Mouse (Mus musculus) spleen, adult 2 months (tissue): ENCODE data around the gene Pam. TPM values are rescaled to one million over a fixed set of nuclear protein-coding genes. Genes with fewer than 3 reads are reported as not detected.

Source experiments
- DNase-seq, 2 experiments: peaks; one replicate each; pipeline versions ENCODE4 v3.0.0 to v3.0.0-alpha.2; 2012 to 2021; ENCODE audit warnings: low spot score in 2 of 2, low read depth in 1 of 2
- H3K27ac ChIP-seq: fragments of 200-500 bp; 2 replicates; pipeline ENCODE4 v1.5.1; 2012; ENCODE audit warnings: low read length, inconsistent platforms; ENCODE audit not compliant: insufficient read depth
- H3K27me3 ChIP-seq: fragments of 200-500 bp; 2 replicates; pipeline ENCODE4 v1.6.1; 2012; ENCODE audit warnings: mild to moderate bottlenecking, moderate library complexity, low read length, inconsistent platforms; ENCODE audit not compliant: control insufficient read depth, insufficient read depth
- H3K36me3 ChIP-seq: fragments of 200-500 bp; 2 replicates; pipeline ENCODE4 v1.6.1; 2012; ENCODE audit warnings: mild to moderate bottlenecking, low read length, inconsistent platforms; ENCODE audit not compliant: control insufficient read depth, insufficient read depth
- H3K4me1 ChIP-seq: fragments of 200-500 bp; 2 replicates; pipeline ENCODE4 v1.6.1; 2011; ENCODE audit warnings: inconsistent platforms; ENCODE audit not compliant: control insufficient read depth, insufficient read depth, insufficient read length
- H3K4me3 ChIP-seq: fragments of 200-500 bp; 2 replicates; pipeline ENCODE4 v1.5.1; 2011; ENCODE audit warnings: mild to moderate bottlenecking, inconsistent platforms; ENCODE audit not compliant: insufficient read depth, insufficient read length; ENCODE audit errors: extremely low read depth
- CTCF ChIP-seq: fragments of 200-500 bp; IDR thresholded peaks from 2 replicates; pipeline ENCODE4 v1.5.1; 2011; ENCODE audit warnings: mild to moderate bottlenecking, inconsistent platforms; ENCODE audit not compliant: insufficient read depth, insufficient read length, insufficient replicate concordance; ENCODE audit errors: extremely low read depth
- POLR2A ChIP-seq: fragments of 200-500 bp; IDR thresholded peaks from 2 replicates; pipeline ENCODE4 v1.6.1; 2011; ENCODE audit warnings: low read depth, low read length, inconsistent platforms
- WGBS: fragments of 180-500 bp; shearing (Covaris S2); methylation state at CpG from one replicate; pipeline ENCODE4 v1.1.7; 2018; 5-methylcytosine and 5-hydroxymethylcytosine counted together
- polyA plus RNA-seq: library from polyadenylated mRNA; depleted of rRNA; stranded (reverse); fragments of >200 nt; gene quantifications from 2 replicates; pipeline ENCODE4 v1.2.3, GENCODE M21; 2012

Pam gene
- polyA plus RNA-seq, 1 experiment, result 22.8 TPM

DNA sequence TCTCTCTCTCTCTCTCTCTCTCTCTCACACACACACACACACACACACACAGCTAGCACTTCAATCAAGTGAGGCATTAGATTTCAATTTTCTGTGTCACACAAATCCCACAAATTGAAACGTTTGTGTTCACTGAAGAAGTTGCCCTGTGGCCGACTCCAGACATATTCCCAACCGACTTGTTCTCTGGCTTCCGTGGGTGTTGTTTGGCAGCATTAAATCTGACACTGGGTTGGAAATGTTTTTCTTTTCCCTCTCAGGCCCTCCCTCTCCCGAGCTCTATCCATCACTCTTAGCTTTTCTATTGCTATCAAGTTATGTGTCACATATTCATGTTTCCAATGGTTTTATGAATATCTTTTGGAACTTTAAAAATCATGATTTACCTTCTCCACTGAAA is 185.9 kb downstream of the Pam start:
- TF ChIP-seq CTCF, result no peak
- no peak for TF ChIP-seq POLR2A
- 82% methylated on average over 5 of the region's 5 CpGs for WGBS
- H3K27me3 ChIP-seq, result no peaks in the 10 kb centered on the region
- H3K36me3 ChIP-seq, result no peaks in the 10 kb centered on the region
- no peak overlapping the region for H3K27ac ChIP-seq
- H3K4me1 ChIP-seq, result no peaks in the 10 kb centered on the region
- H3K4me3 ChIP-seq, result no peak overlapping the region
- no peak for DNase-seq

DNA sequence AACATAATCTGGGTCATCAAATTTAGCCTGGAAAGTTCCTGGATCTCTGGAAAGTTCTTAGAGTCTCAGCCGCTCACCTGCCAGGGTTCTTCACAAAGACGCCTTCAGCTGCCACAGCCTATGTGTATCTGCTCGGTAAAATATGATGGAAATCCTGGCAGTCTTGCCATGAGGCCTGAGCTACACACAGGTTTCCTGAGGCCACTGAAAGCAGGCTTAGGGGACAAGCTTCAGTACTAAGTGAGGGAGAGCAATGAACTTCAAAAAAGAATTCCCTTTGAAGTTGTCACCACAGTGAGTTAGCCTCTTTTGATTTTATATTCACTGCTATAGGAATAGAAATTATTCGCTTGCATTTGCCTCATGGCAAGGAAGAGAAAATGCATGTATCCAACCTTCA is 186.7 kb downstream of the Pam start:
- Histone ChIP-seq H3K36me3 (no peaks in the 10 kb centered on the region), H3K27me3 (no peaks in the 10 kb centered on the region), H3K4me1 (no peaks in the 10 kb centered on the region), H3K4me3 (no peak overlapping the region), H3K27ac (no peak overlapping the region)
- WGBS, result 92% methylated on average over 4 of the region's 4 CpGs
- TF ChIP-seq CTCF (no peak), POLR2A (no peak)
- DNase-seq, result no peak

- H3K27ac ChIP-seq, result no peak overlapping the region
- no peaks in the 10 kb centered on the region for H3K27me3 ChIP-seq
- no peak for TF ChIP-seq POLR2A
- no peak for TF ChIP-seq CTCF
- no peaks in the 10 kb centered on the region for H3K36me3 ChIP-seq
- no peaks in the 10 kb centered on the region for H3K4me1 ChIP-seq
- H3K4me3 ChIP-seq, result no peak overlapping the region
- DNase-seq, result no peak
- WGBS, result 92% methylated on average over 7 of the region's 7 CpGs
These were observed 191.5 kb downstream of the Pam start for GRCm38 (mm10) chr1:97903912-97904460.

GRCm38 (mm10) chr1:97902830-97903229 is 192.6 kb downstream of the Pam start:
- TF ChIP-seq CTCF (no peak), POLR2A (no peak)
- Histone ChIP-seq H3K36me3 (no peaks in the 10 kb centered on the region), H3K27me3 (no peaks in the 10 kb centered on the region), H3K27ac (no peak overlapping the region), H3K4me1 (no peaks in the 10 kb centered on the region), H3K4me3 (no peak overlapping the region)
- 93% methylated on average over 7 of the region's 7 CpGs for WGBS
- no peak for DNase-seq

DNA sequence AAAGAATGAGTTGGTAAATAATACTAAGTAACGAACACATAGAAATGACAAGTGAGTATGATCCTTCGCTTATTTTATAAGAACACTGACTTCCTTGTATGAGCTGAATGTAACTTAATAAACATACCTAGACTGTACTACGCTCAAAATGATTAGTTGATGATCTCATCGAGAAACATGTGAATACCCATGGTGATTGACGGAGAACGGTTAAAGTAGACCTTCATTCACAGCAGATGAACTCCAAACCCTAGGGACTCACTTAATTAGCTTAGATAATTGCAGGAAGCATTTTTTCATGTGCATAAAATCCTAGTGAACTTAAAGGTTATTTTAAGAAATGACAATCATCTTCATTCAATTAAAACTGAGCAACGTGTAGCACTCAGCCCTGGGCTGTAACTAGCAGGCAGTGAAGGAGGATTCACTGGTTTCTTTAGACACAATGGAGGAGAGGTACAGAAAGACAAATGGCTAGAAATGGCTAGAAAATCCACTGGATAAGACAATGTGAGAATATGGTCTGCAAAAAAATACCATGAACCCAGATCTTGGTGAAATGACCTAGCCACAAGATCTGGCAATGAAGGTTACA is 194.8 kb downstream of the Pam start:
- Histone ChIP-seq H3K36me3 (no peaks in the 10 kb centered on the region), H3K4me3 (no peak overlapping the region), H3K27ac (no peak overlapping the region), H3K4me1 (no peaks in the 10 kb centered on the region), H3K27me3 (no peaks in the 10 kb centered on the region)
- DNase-seq, result no peak
- 93% methylated on average over 7 of the region's 7 CpGs for WGBS
- TF ChIP-seq POLR2A (no peak), CTCF (no peak)

GRCm38 (mm10) chr1:97887511-97887910 is 207.9 kb downstream of the Pam start:
- DNase-seq, result no peak
- TF ChIP-seq CTCF, result no peak
- no peak for TF ChIP-seq POLR2A
- Histone ChIP-seq H3K36me3 (no peaks in the 10 kb centered on the region), H3K27ac (no peak overlapping the region), H3K4me1 (no peaks in the 10 kb centered on the region), H3K27me3 (no peaks in the 10 kb centered on the region), H3K4me3 (no peak overlapping the region)
- WGBS, result 92% methylated on average over 9 of the region's 9 CpGs

- TF ChIP-seq CTCF (no peak), POLR2A (no peak)
- Histone ChIP-seq H3K36me3 (no peaks in the 10 kb centered on the region), H3K4me1 (no peaks in the 10 kb centered on the region), H3K27me3 (no peaks in the 10 kb centered on the region), H3K4me3 (no peak overlapping the region), H3K27ac (no peak overlapping the region)
- WGBS, result 91% methylated on average over 7 of the region's 7 CpGs
- DNase-seq, result no peak
These were observed 211.9 kb downstream of the Pam start for GRCm38 (mm10) chr1:97883498-97883897.
